Comparison of ENCODE assay signal across 11 mouse cellular contexts in genomic region chr3:28531294-28531956, GRCm38 (mm10).
DNase-seq lines count a peak whose midpoint lies in the region; ATAC-seq and TF ChIP-seq lines count a peak whose summit lies in the region.
"Had no signal": no experiment of that assay in that cellular context is flagged by ENCODE, and none has a peak within 500 bp of the region (broad histone marks: within the 10 kb centered on the region; RNA-seq: fewer than 3 reads in every experiment).

No protein-coding gene starts in this region.

- TF ChIP-seq CTCF in testis, adult 2 months (IDR thresholded peaks at IDR 0.05; ENCODE audit: control insufficient read depth, insufficient read depth, insufficient replicate concordance, low read depth, low read length) = no peak

- no peak overlapping the region for H3K4me3 ChIP-seq in heart, embryonic 14.5 days (ENCODE audit: control insufficient read depth in 1 of 2, insufficient read depth in 1 of 2, low read depth in 1 of 2, low read length in 2 of 2)
- H3K4me3 ChIP-seq in heart, embryonic 10.5 days = no peak overlapping the region
- peak overlapping the region; percentile 30 for H3K4me3 ChIP-seq in testis, adult 2 months (ENCODE audit: control insufficient read depth, low read depth, low read length)
- H3K4me3 ChIP-seq in hindbrain, embryonic 16.5 days (ENCODE audit: low read length) = no peak overlapping the region

- H3K4me1 ChIP-seq in heart, embryonic 14.5 days (ENCODE audit: control insufficient read depth in 2 of 2, insufficient read depth in 2 of 2, low read length in 2 of 2) = 0 out of 4 replicates have a peak, but pooled peaks cover 0 to 2% of the 10 kb centered on the region in 2 experiments
- no peaks in the 10 kb centered on the region for H3K4me1 ChIP-seq in heart, embryonic 10.5 days
- 0 out of 2 replicates have a peak, but pooled peaks cover 2% of the 10 kb centered on the region for H3K4me1 ChIP-seq in testis, adult 2 months (ENCODE audit: control insufficient read depth, insufficient read depth, low read length)
- H3K4me1 ChIP-seq in hindbrain, embryonic 16.5 days (ENCODE audit: control insufficient read depth, insufficient read depth, low read depth, low read length) = no peaks in the 10 kb centered on the region

- DNase-seq in heart, embryonic 10.5 days (ENCODE audit: low spot score) = no peak
- no peak for DNase-seq in testis, postnatal 10 days (ENCODE audit: low spot score)
- DNase-seq in urinary bladder, postnatal 36 days (ENCODE audit: low spot score in 2 of 2) = no peak
- DNase-seq in cerebellum, postnatal 36 days = no peak
- DNase-seq in kidney, postnatal 25 days = no peak
- DNase-seq: gastrocnemius, postnatal 25 days had no signal

- no peak overlapping the region for H3K9ac ChIP-seq in heart, embryonic 14.5 days (ENCODE audit: low read length)
- peak overlapping the region; percentile 27; the same call in 1 of the 2 replicates for H3K9ac ChIP-seq in hindbrain, embryonic 16.5 days (ENCODE audit: low read depth, low read length)

- 64% methylated on average over 15 of the region's 15 CpGs for WGBS in heart, embryonic 14.5 days
- WGBS in heart, embryonic 10.5 days = 66% methylated on average over 15 of the region's 15 CpGs
- 74% methylated on average over 15 of the region's 15 CpGs for WGBS in hindbrain, embryonic 16.5 days

- H3K27me3 ChIP-seq in heart, embryonic 14.5 days (ENCODE audit: control insufficient read depth, insufficient read depth, low read length) = no peaks in the 10 kb centered on the region
- H3K27me3 ChIP-seq in heart, embryonic 10.5 days (ENCODE audit: insufficient read depth, poor library complexity, severe bottlenecking) = no peaks in the 10 kb centered on the region
- H3K27me3 ChIP-seq in testis, adult 2 months (ENCODE audit: control insufficient read depth, insufficient read depth, low read length) = no peaks in the 10 kb centered on the region
- H3K27me3 ChIP-seq in hindbrain, embryonic 16.5 days (replicated peaks; ENCODE audit: control insufficient read depth, insufficient read depth, low read length) = no peaks in the 10 kb centered on the region

- H3K27ac ChIP-seq in heart, embryonic 14.5 days (replicated peaks in 1 of 2; ENCODE audit: control insufficient read depth in 1 of 2, insufficient read depth in 1 of 2, low read depth in 2 of 2, low read length in 2 of 2) = no peak overlapping the region
- no peak overlapping the region for H3K27ac ChIP-seq in heart, embryonic 10.5 days
- H3K27ac ChIP-seq in testis, adult 2 months (ENCODE audit: control insufficient read depth, insufficient read depth, low read depth, low read length) = no peak overlapping the region
- no peak overlapping the region for H3K27ac ChIP-seq in hindbrain, embryonic 16.5 days (ENCODE audit: low read depth, low read length)

- no peaks in the 10 kb centered on the region for H3K36me3 ChIP-seq in heart, embryonic 14.5 days (ENCODE audit: control insufficient read depth, insufficient read depth, low read length)
- no peaks in the 10 kb centered on the region for H3K36me3 ChIP-seq in heart, embryonic 10.5 days
- no peaks in the 10 kb centered on the region for H3K36me3 ChIP-seq in testis, adult 2 months (ENCODE audit: control insufficient read depth, insufficient read depth, low read length)
- H3K36me3 ChIP-seq in hindbrain, embryonic 16.5 days (ENCODE audit: control insufficient read depth, insufficient read depth, low read length) = no peaks in the 10 kb centered on the region; the same call in 1 of the 2 replicates

- no peak for TF ChIP-seq POLR2A in testis, adult 2 months (IDR thresholded peaks at IDR 0.05; ENCODE audit: control insufficient read depth, low read depth, low read length)

- H3K4me2 ChIP-seq in heart, embryonic 14.5 days (ENCODE audit: low read length) = peak overlapping the region; percentile 6; the same call in 1 of the 2 replicates
- no peak overlapping the region for H3K4me2 ChIP-seq in hindbrain, embryonic 16.5 days (ENCODE audit: low read length)

- no peaks in the 10 kb centered on the region for H3K9me3 ChIP-seq in heart, embryonic 14.5 days (ENCODE audit: control insufficient read depth, low read length)
- no peaks in the 10 kb centered on the region for H3K9me3 ChIP-seq in heart, embryonic 10.5 days
- H3K9me3 ChIP-seq in hindbrain, embryonic 16.5 days (ENCODE audit: control insufficient read depth, low read length) = no peaks in the 10 kb centered on the region

- no peak for ATAC-seq in heart, embryonic 14.5 days (ENCODE audit: insufficient number of reproducible peaks, insufficient read depth, low FRiP score, low read depth)
- peak; percentile 65 for ATAC-seq in hindbrain, embryonic 16.5 days
- ATAC-seq: activated CD4-positive, CD25-positive, alpha-beta regulatory T cell, adult 4 months; CD4-positive, CD25-positive, alpha-beta regulatory T cell, adult 4 months had no signal
